Mouse (Mus musculus) CH12.LX (cell line): ENCODE measurements around the gene Nrf1.

ENCODE experiments used
- BHLHE40 ChIP-seq: IDR thresholded peaks from 2 replicates; pipeline ENCODE4 v1.6.1; 2011; ENCODE audit warnings: mild to moderate bottlenecking, low read depth, low read length, improper control_type of control experiment
- ELF1 ChIP-seq: IDR thresholded peaks from 2 replicates; pipeline ENCODE4 v1.6.1; 2014; ENCODE audit warnings: low read depth, mild to moderate bottlenecking, inconsistent platforms, low read length, improper control_type of control experiment
- MXI1 ChIP-seq: IDR thresholded peaks from 2 replicates; pipeline ENCODE4 v1.6.1; 2011; ENCODE audit warnings: mild to moderate bottlenecking, low read depth, low read length, improper control_type of control experiment
- NELFE ChIP-seq: IDR thresholded peaks from 2 replicates; pipeline ENCODE4 v1.6.1; 2011; ENCODE audit warnings: low read depth, low read length, improper control_type of control experiment
- UBTF ChIP-seq: IDR thresholded peaks from 2 replicates; pipeline ENCODE4 v1.6.1; 2012; ENCODE audit warnings: low read depth, mild to moderate bottlenecking, inconsistent platforms, low read length, improper control_type of control experiment, moderate library complexity

- TF ChIP-seq MXI1 (no peak), NELFE (no peak), UBTF (no peak), BHLHE40 (no peak), ELF1 (no peak)
These were observed 124.6 kb downstream of the Nrf1 start for GRCm38 (mm10) chr6:30172441-30172819.
